Mouse (Mus musculus) small intestine, adult 2 months (tissue): ENCODE results near the gene Cyp2c23.

Source experiments
- CTCF ChIP-seq: fragments of 200-500 bp; IDR thresholded peaks from 2 replicates; pipeline ENCODE4 v1.5.1; 2012; ENCODE audit warnings: low read depth, mild to moderate bottlenecking, control low read depth, inconsistent platforms, low read length, moderate library complexity, mixed read lengths; ENCODE audit not compliant: insufficient replicate concordance, insufficient read length; ENCODE audit errors: extremely low read depth
- POLR2A ChIP-seq: fragments of 200-500 bp; IDR thresholded peaks from 2 replicates; pipeline ENCODE4 v1.6.1; 2012; ENCODE audit warnings: low read depth, mild to moderate bottlenecking, control low read depth, inconsistent platforms, low read length, moderate library complexity

- no peak for TF ChIP-seq CTCF
- no peak for TF ChIP-seq POLR2A
Measured at GRCm38 (mm10) chr19:44008784-44009183, 20.2 kb downstream of the Cyp2c23 start.
